Mouse (Mus musculus): ENCODE measurements around the gene Dpep3. TPM values are rescaled to one million over a fixed set of nuclear protein-coding genes. Genes with fewer than 3 reads are reported as not detected.
A peak's percentile ranks its signal among the peaks of the same experiment; 100 is the strongest.

Gene Dpep3
- polyA plus RNA-seq, 1 experiment from 2014 or later: not detected

DNA sequence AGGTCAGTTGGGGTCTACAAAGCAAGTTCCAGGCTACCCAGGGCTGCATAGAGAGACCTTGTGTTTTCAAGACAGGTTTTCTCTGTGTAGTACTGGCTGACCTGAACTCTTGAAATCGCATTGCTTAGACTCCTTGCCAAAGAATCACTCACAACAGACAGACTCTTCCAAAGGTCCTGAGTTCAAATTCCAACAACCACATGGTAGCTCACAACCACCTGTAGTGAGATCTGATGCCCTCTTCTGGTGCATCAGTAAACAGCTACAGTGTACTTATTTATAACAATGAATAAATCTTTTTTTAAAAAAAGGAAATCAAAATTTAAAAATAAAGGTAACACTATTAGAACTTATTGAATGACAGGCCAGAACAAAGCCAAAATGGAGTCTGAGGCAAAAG, 1.9 kb upstream of the Dpep3 start:
- H3K36me3 ChIP-seq: no peaks in the 10 kb centered on the region
- no peaks in the 10 kb centered on the region for H3K27me3 ChIP-seq
- no peak for ATAC-seq (ENCODE audit: insufficient number of reproducible peaks, insufficient read depth, low FRiP score, low TSS enrichment, low read depth)
- H3K9me3 ChIP-seq: 0 out of 2 replicates have a peak, but pooled peaks cover 3% of the 10 kb centered on the region
- H3K9ac ChIP-seq (replicated peaks): no peak overlapping the region
- no peak overlapping the region for H3K4me3 ChIP-seq (replicated peaks)
- no peak overlapping the region for H3K4me2 ChIP-seq
- 91% methylated on average over 1 of the region's 1 CpGs for WGBS
- H3K27ac ChIP-seq: no peak overlapping the region
- H3K4me1 ChIP-seq (replicated peaks): no peaks in the 10 kb centered on the region

- Histone ChIP-seq H3K9me3 (0 out of 2 replicates have a peak, but pooled peaks cover 3% of the 10 kb centered on the region), H3K9ac (replicated peaks) (no peak overlapping the region), H3K36me3 (no peaks in the 10 kb centered on the region), H3K4me3 (replicated peaks) (no peak overlapping the region), H3K4me1 (replicated peaks) (no peaks in the 10 kb centered on the region), H3K27me3 (no peaks in the 10 kb centered on the region), H3K4me2 (no peak overlapping the region), H3K27ac (no peak overlapping the region)
- 64% methylated on average over 7 of the region's 7 CpGs for WGBS
- no peak for ATAC-seq (ENCODE audit: insufficient number of reproducible peaks, insufficient read depth, low FRiP score, low TSS enrichment, low read depth)
Measured at GRCm38 (mm10) chr8:105975363-105975762, 3.9 kb downstream of the Dpep3 start.

GRCm38 (mm10) chr8:105971019-105971720, 8.1 kb downstream of the Dpep3 start:
- H3K4me1 ChIP-seq (replicated peaks): peaks cover 11% of the 10 kb centered on the region
- H3K27ac ChIP-seq: no peak overlapping the region
- no peak for ATAC-seq (ENCODE audit: insufficient number of reproducible peaks, insufficient read depth, low FRiP score, low TSS enrichment, low read depth)
- H3K27me3 ChIP-seq: no peaks in the 10 kb centered on the region
- H3K9ac ChIP-seq (replicated peaks): no peak overlapping the region
- WGBS: 76% methylated on average over 8 of the region's 8 CpGs
- H3K4me2 ChIP-seq: no peak overlapping the region
- H3K9me3 ChIP-seq: no peaks in the 10 kb centered on the region
- no peak overlapping the region for H3K4me3 ChIP-seq (replicated peaks)
- H3K36me3 ChIP-seq: no peaks in the 10 kb centered on the region

DNA sequence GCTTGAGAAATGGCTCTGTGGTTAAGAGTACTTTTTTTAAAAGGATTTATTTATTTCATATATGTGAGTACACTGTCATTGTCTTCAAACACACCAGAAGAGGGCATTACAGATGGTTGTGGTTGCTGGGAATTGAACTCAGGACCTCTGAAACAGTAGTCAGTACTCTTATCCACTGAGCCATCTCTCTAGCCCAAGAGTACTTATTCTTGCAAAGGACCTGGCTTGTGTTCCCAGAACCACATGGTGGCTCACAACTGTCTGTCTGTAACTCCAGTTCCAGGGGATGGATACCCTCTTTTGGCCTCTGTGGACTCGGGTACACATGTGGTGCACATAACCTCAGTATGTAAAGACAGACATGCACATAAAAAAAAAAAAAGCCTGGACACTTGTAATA, 9.9 kb downstream of the Dpep3 start:
- Histone ChIP-seq H3K4me2 (no peak overlapping the region), H3K36me3 (no peaks in the 10 kb centered on the region), H3K4me1 (replicated peaks) (peaks cover 21% of the 10 kb centered on the region), H3K27ac (no peak overlapping the region), H3K9me3 (no peaks in the 10 kb centered on the region), H3K9ac (replicated peaks) (no peak overlapping the region), H3K27me3 (no peaks in the 10 kb centered on the region), H3K4me3 (replicated peaks) (no peak overlapping the region)
- WGBS: 65% methylated on average over 1 of the region's 1 CpGs
- no peak for ATAC-seq (ENCODE audit: insufficient number of reproducible peaks, insufficient read depth, low FRiP score, low TSS enrichment, low read depth)

- Histone ChIP-seq H3K9me3 (no peaks in the 10 kb centered on the region), H3K27me3 (no peaks in the 10 kb centered on the region), H3K9ac (replicated peaks) (no peak overlapping the region), H3K36me3 (no peaks in the 10 kb centered on the region; the same call in 1 of the 2 replicates), H3K27ac (peak overlapping the region; percentile 35; the same call in 1 of the 2 replicates), H3K4me1 (replicated peaks) (peaks cover 28% of the 10 kb centered on the region), H3K4me2 (peak overlapping the region; percentile 73), H3K4me3 (replicated peaks) (peak overlapping the region; percentile 82)
- WGBS: 7% methylated on average over 19 of the region's 19 CpGs
- ATAC-seq (ENCODE audit: insufficient number of reproducible peaks, insufficient read depth, low FRiP score, low TSS enrichment, low read depth): no peak; the same call in 1 of the 2 replicates
Measured at GRCm38 (mm10) chr8:105966692-105967311, 12.4 kb downstream of the Dpep3 start.

GRCm38 (mm10) chr8:105965905-105966341, 13.3 kb downstream of the Dpep3 start, which contains the start of gene Slc12a4:
TSS of gene Slc12a4 (minus strand) at chr8:105966097.
- WGBS: under 1% methylated on average over 47 of the region's 47 CpGs
- ATAC-seq (ENCODE audit: insufficient number of reproducible peaks, insufficient read depth, low FRiP score, low TSS enrichment, low read depth): peak; percentile 83

GRCm38 (mm10) chr8:105965266-105965904, 13.8 kb downstream of the Dpep3 start:
- Histone ChIP-seq H3K4me3 (replicated peaks) (peak overlapping the region; percentile 82), H3K36me3 (peaks cover 3% of the 10 kb centered on the region; the same call in 1 of the 2 replicates), H3K9me3 (no peaks in the 10 kb centered on the region), H3K27me3 (no peaks in the 10 kb centered on the region), H3K27ac (peak overlapping the region; percentile 84), H3K4me1 (replicated peaks) (peaks cover 28% of the 10 kb centered on the region), H3K4me2 (peak overlapping the region; percentile 73), H3K9ac (replicated peaks) (peak overlapping the region; percentile 89)
- peak; percentile 48 for ATAC-seq (ENCODE audit: insufficient number of reproducible peaks, insufficient read depth, low FRiP score, low TSS enrichment, low read depth)
- 2% methylated on average over 40 of the region's 40 CpGs for WGBS

More at GRCm38 (mm10) chr8:105965905-105966341, 13.3 kb downstream of the Dpep3 start, which contains the start of gene Slc12a4:
- Histone ChIP-seq H3K4me3 (replicated peaks) (peak within 1 kb of the TSS; percentile 82), H3K36me3 (no peaks in the 10 kb centered on the region; the same call in 1 of the 2 replicates), H3K27ac (peak within 1 kb of the TSS; percentile 84), H3K4me2 (peak within 1 kb of the TSS; percentile 73), H3K27me3 (no peaks in the 10 kb centered on the region), H3K4me1 (replicated peaks) (peaks cover 28% of the 10 kb centered on the region), H3K9ac (replicated peaks) (peak within 1 kb of the TSS; percentile 89), H3K9me3 (no peaks in the 10 kb centered on the region)

- Histone ChIP-seq H3K4me2 (peak overlapping the region; percentile 73), H3K9ac (replicated peaks) (peak overlapping the region; percentile 89), H3K4me3 (replicated peaks) (peak overlapping the region; percentile 82), H3K9me3 (no peaks in the 10 kb centered on the region), H3K36me3 (peaks cover 10% of the 10 kb centered on the region), H3K27ac (peak overlapping the region; percentile 84; the same call in 1 of the 2 replicates), H3K27me3 (no peaks in the 10 kb centered on the region), H3K4me1 (replicated peaks) (peaks cover 28% of the 10 kb centered on the region)
- ATAC-seq (ENCODE audit: insufficient number of reproducible peaks, insufficient read depth, low FRiP score, low TSS enrichment, low read depth): no peak
- 53% methylated on average over 12 of the region's 12 CpGs for WGBS
Measured at GRCm38 (mm10) chr8:105964506-105965265, 14.5 kb downstream of the Dpep3 start.

- 87% methylated on average over 10 of the region's 10 CpGs for WGBS
- H3K36me3 ChIP-seq: peaks cover 39% of the 10 kb centered on the region
- ATAC-seq (ENCODE audit: insufficient number of reproducible peaks, insufficient read depth, low FRiP score, low TSS enrichment, low read depth): no peak
- H3K9ac ChIP-seq (replicated peaks): no peak overlapping the region; the same call in 1 of the 2 replicates
- no peak overlapping the region for H3K4me3 ChIP-seq (replicated peaks)
- H3K4me2 ChIP-seq: no peak overlapping the region
- no peak overlapping the region for H3K27ac ChIP-seq
- H3K4me1 ChIP-seq (replicated peaks): peaks cover 21% of the 10 kb centered on the region
- no peaks in the 10 kb centered on the region for H3K27me3 ChIP-seq
- H3K9me3 ChIP-seq: no peaks in the 10 kb centered on the region
Measured at GRCm38 (mm10) chr8:105961536-105961935, 17.7 kb downstream of the Dpep3 start.

DNA sequence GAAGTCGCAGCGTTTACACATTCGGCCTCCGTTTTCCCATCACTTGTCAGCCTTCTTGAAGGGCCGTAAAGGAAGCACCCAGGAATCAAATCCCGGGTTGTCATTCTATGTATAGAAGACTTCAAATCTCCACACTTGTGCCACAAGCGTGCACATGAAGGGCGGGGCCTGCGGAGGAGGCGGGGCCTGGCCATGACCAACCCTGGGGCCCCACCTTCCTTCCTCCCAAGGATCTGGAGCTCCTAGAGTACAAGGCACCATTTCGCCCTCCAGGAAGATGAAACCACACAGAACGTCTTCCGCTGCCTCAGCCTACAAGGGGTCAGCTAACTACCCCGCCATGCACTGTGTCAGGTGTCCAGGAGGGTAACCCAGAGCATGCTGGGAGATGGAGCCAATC, 18.1 kb downstream of the Dpep3 start:
- ATAC-seq (ENCODE audit: insufficient number of reproducible peaks, insufficient read depth, low FRiP score, low TSS enrichment, low read depth): no peak
- H3K27me3 ChIP-seq: no peaks in the 10 kb centered on the region
- H3K9ac ChIP-seq (replicated peaks): no peak overlapping the region; the same call in 1 of the 2 replicates
- 77% methylated on average over 14 of the region's 14 CpGs for WGBS
- no peaks in the 10 kb centered on the region for H3K9me3 ChIP-seq
- no peak overlapping the region for H3K4me2 ChIP-seq
- no peak overlapping the region for H3K4me3 ChIP-seq (replicated peaks)
- peaks cover 18% of the 10 kb centered on the region for H3K4me1 ChIP-seq (replicated peaks)
- H3K36me3 ChIP-seq: peaks cover 43% of the 10 kb centered on the region
- no peak overlapping the region for H3K27ac ChIP-seq

Measured in limb, embryonic 12.5 days (tissue).